In the genomic region with DNA sequence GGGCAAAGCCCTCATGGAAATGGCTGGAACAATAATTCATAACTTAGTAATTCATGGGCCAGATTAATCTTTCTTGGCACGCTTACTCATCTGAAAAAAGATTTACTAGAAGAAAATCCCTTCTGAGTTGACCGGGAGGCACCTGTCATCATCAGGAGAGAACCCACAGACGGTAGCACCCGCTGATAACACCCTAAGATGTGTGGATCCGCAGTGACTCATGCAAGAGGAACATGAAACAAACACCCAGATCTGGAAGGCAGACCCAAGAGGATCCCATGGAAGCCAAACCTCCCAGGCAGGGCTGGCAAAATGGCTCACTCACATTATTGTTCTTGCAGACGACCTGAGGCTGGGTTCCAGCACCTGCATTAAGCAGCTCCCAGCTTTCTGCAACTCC, we compare ENCODE assay signal across 26 mouse cellular contexts.
A peak's percentile ranks its signal among the peaks of the same experiment; 100 is the strongest.
DNase-seq lines count a peak whose midpoint lies in the region; ATAC-seq lines count a peak whose summit lies in the region.
"Had no signal": no experiment of that assay in that cellular context is flagged by ENCODE, and none has a peak within 500 bp of the region (broad histone marks: within the 10 kb centered on the region; RNA-seq: fewer than 3 reads in every experiment).

No protein-coding gene starts in this region.

- H3K27me3 ChIP-seq in heart, embryonic 11.5 days (ENCODE audit: control insufficient read depth, insufficient read depth, low read length), result no peaks in the 10 kb centered on the region
- H3K27me3 ChIP-seq in midbrain, embryonic 10.5 days (ENCODE audit: low read depth, poor library complexity, severe bottlenecking), result no peaks in the 10 kb centered on the region
- H3K27me3 ChIP-seq: embryonic facial prominence, embryonic 12.5 days; forebrain, embryonic 12.5 days; limb, embryonic 12.5 days; liver, embryonic 15.5 days; lung, embryonic 15.5 days had no signal

- no peaks in the 10 kb centered on the region for H3K4me1 ChIP-seq in heart, embryonic 11.5 days (ENCODE audit: control insufficient read depth, insufficient read depth, low read length)
- no peaks in the 10 kb centered on the region for H3K4me1 ChIP-seq in midbrain, embryonic 10.5 days
- H3K4me1 ChIP-seq: embryonic facial prominence, embryonic 12.5 days; forebrain, embryonic 12.5 days; limb, embryonic 12.5 days; liver, embryonic 15.5 days; lung, embryonic 15.5 days had no signal

- H3K4me2 ChIP-seq in heart, embryonic 11.5 days, result no peak overlapping the region
- H3K4me2 ChIP-seq: embryonic facial prominence, embryonic 12.5 days; forebrain, embryonic 12.5 days; hindbrain, embryonic 14.5 days; limb, embryonic 12.5 days; liver, embryonic 15.5 days; lung, embryonic 15.5 days had no signal

- 73% methylated on average over 6 of the region's 6 CpGs for WGBS in heart, embryonic 11.5 days (ENCODE audit: insufficient replicate concordance)
- WGBS in midbrain, embryonic 10.5 days, result 87% methylated on average over 6 of the region's 6 CpGs

- no peak overlapping the region for H3K9ac ChIP-seq in heart, embryonic 11.5 days (ENCODE audit: low read depth, low read length)
- H3K9ac ChIP-seq: embryonic facial prominence, embryonic 12.5 days; forebrain, embryonic 12.5 days; forebrain, postnatal 0 days; hindbrain, embryonic 14.5 days; limb, embryonic 12.5 days; liver, embryonic 15.5 days; lung, embryonic 15.5 days had no signal

- H3K4me3 ChIP-seq in heart, embryonic 11.5 days (ENCODE audit: low read depth, low read length), result no peak overlapping the region
- H3K4me3 ChIP-seq in midbrain, embryonic 10.5 days, result no peak overlapping the region
- H3K4me3 ChIP-seq: embryonic facial prominence, embryonic 12.5 days; forebrain, embryonic 12.5 days; limb, embryonic 12.5 days; liver, embryonic 15.5 days; lung, embryonic 15.5 days had no signal

- H3K9me3 ChIP-seq in heart, embryonic 11.5 days (replicated peaks; ENCODE audit: control insufficient read depth, low read length), result no peaks in the 10 kb centered on the region
- no peaks in the 10 kb centered on the region for H3K9me3 ChIP-seq in midbrain, embryonic 10.5 days (replicated peaks)
- H3K9me3 ChIP-seq: embryonic facial prominence, embryonic 12.5 days; forebrain, embryonic 12.5 days; limb, embryonic 12.5 days; liver, embryonic 15.5 days; lung, embryonic 15.5 days had no signal

- no peaks in the 10 kb centered on the region for H3K36me3 ChIP-seq in heart, embryonic 11.5 days (ENCODE audit: control insufficient read depth, insufficient read depth, low read length)
- H3K36me3 ChIP-seq in midbrain, embryonic 10.5 days, result no peaks in the 10 kb centered on the region
- H3K36me3 ChIP-seq: embryonic facial prominence, embryonic 12.5 days; forebrain, embryonic 12.5 days; liver, embryonic 15.5 days; lung, embryonic 15.5 days had no signal

- no peak overlapping the region for H3K27ac ChIP-seq in heart, embryonic 11.5 days (ENCODE audit: low read depth, low read length)
- no peak overlapping the region for H3K27ac ChIP-seq in midbrain, embryonic 10.5 days (replicated peaks)
- H3K27ac ChIP-seq: embryonic facial prominence, embryonic 12.5 days; forebrain, embryonic 12.5 days; hindbrain, embryonic 14.5 days; limb, embryonic 12.5 days; liver, embryonic 15.5 days; lung, embryonic 15.5 days; macrophage had no signal

- peak; percentile 95 for DNase-seq in heart, adult 11 months
- DNase-seq in ovary, adult 18-20 months (ENCODE audit: low spot score), result peak; percentile 27
- no peak for DNase-seq in ovary, postnatal 14 days (ENCODE audit: low spot score)
- DNase-seq in NIH3T3 (ENCODE audit: low read depth), result peak; percentile 4
- DNase-seq in fibroblast of lung, adult 2 months (ENCODE audit: low read depth), result peak; percentile 82
- DNase-seq in midbrain, embryonic 10.5 days (ENCODE audit: low spot score), result no peak
- DNase-seq in adrenal gland, postnatal 10 days, result no peak
- DNase-seq: adrenal gland, adult 8-10 months; cerebellum, adult 11 months; cerebellum, adult 9-10 months; embryo, embryonic 11 days; forebrain, postnatal 0 days; gastrocnemius, postnatal 36 days; kidney, adult 9 months; kidney, postnatal 10 days; layer of hippocampus, adult 9-11 months; midbrain, embryonic 14.5 days had no signal

- no peak for ATAC-seq in heart, embryonic 11.5 days (replicated peaks; ENCODE audit: insufficient number of reproducible peaks, low FRiP score, low TSS enrichment)
- ATAC-seq: forebrain, postnatal 0 days; intestine, postnatal 0 days had no signal

Comparison
In these comparisons a context has a peak if more than half of its experiments do, and no peak if none do; other contexts are left out.
1. DNase-seq: peak in heart, adult 11 months (single experiment), ovary, adult 18-20 months (single experiment), NIH3T3 (single experiment) and fibroblast of lung, adult 2 months (single experiment); none in ovary, postnatal 14 days (single experiment), midbrain, embryonic 10.5 days (single experiment) and adrenal gland, postnatal 10 days (single experiment).